Mouse (Mus musculus) lung, embryonic 16.5 days (tissue): Measurements from ENCODE around the gene Zfp329. TPM values are rescaled to one million over a fixed set of nuclear protein-coding genes. Genes with fewer than 3 reads are reported as not detected.

ENCODE experiments used
- ATAC-seq: fragments of 200-750 bp; cut with Nextera tagmentation; 2 replicates; pipeline ENCODE4 v1.8.0; 2017; ENCODE audit warnings: low read depth, mild to moderate bottlenecking, moderate library complexity
- H3K27ac ChIP-seq: fragments of 300-500 bp; sonication (generic); 2 replicates; pipeline ENCODE4 v1.5.1; 2014; ENCODE audit warnings: mild to moderate bottlenecking, control low read depth, low read length
- H3K27me3 ChIP-seq: fragments of 300-500 bp; sonication (generic); 2 replicates; pipeline ENCODE4 v1.6.1; 2014; ENCODE audit warnings: low read depth, low read length, mixed read lengths; ENCODE audit not compliant: control insufficient read depth, insufficient read depth
- H3K36me3 ChIP-seq: fragments of 300-500 bp; sonication (generic); 2 replicates; pipeline ENCODE4 v1.6.1; 2014; ENCODE audit warnings: low read length; ENCODE audit not compliant: control insufficient read depth, insufficient read depth
- H3K4me1 ChIP-seq: fragments of 300-500 bp; sonication (generic); replicated peaks from 2 replicates; pipeline ENCODE4 v1.6.1; 2014; ENCODE audit warnings: low read length, mixed read lengths; ENCODE audit not compliant: control insufficient read depth, insufficient read depth
- H3K4me2 ChIP-seq: fragments of 300-500 bp; sonication (generic); 2 replicates; pipeline ENCODE4 v1.6.1; 2014; ENCODE audit warnings: low read depth, low read length, control low read depth
- H3K4me3 ChIP-seq: fragments of 300-500 bp; sonication (generic); 2 replicates; pipeline ENCODE4 v1.5.1; 2014; ENCODE audit warnings: mild to moderate bottlenecking, low read length, control low read depth
- H3K9ac ChIP-seq: fragments of 300-500 bp; sonication (generic); 2 replicates; pipeline ENCODE4 v1.6.1; 2014; ENCODE audit warnings: low read length, control low read depth
- H3K9me3 ChIP-seq: fragments of 300-500 bp; sonication (generic); 2 replicates; pipeline ENCODE4 v1.6.1; 2016; ENCODE audit warnings: low read length; ENCODE audit not compliant: control insufficient read depth
- WGBS: fragments of 180-500 bp; shearing (Covaris S2); extraction: QIAGEN DNeasy Blood & Tissue Kit; methylation state at CpG from one replicate; pipeline ENCODE4 v1.1.7; 2014; 5-methylcytosine and 5-hydroxymethylcytosine counted together
- polyA plus RNA-seq: library from polyadenylated mRNA; unstranded; fragments of >200 nt; fragmentation: Nextera tagmentation; extraction: Ambion mirVana; gene quantifications from 2 replicates; pipeline ENCODE4 v1.2.1, GENCODE M21; 2015

Gene Zfp329
- 13.6 and 14.5 TPM in 2 replicates for polyA plus RNA-seq

DNA sequence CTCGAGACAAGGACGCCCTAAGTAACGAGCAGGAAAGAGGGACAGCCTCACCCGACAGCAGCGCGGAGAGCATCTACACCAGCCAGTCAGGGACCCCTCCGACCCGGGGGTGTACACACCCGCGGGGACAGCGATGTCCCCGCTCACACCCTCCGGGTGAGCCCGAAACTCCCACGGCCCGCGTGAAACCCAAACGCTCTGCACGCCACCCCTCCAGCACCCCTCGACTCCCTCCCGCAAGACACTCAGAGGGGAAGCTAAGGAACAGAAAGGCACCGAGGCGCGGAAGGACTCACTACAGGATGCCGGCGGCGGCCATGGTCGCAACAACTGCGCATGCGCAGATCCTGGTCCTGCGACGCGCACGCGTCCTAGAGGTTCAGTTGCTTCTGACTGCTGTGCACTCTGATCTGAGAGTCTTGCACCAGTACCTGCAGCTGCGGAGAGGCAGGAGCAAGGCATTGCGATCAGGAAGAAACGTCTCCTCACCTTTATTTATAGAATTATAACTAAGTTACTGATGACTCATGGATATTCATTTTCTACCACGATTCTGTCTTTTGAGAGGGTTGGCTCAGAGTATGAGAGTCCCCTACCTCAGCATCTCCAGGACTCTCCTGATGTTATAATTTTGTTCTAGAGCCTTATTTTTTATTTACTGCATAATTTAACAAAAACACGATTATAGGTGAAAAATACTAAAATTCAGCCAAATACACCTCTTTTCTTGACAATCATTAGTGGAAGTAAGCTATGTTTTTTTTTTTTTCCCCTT, at the start of gene Zfp329:
TSS of gene Zfp329 (minus strand) at position 338 of the 775 bp plus-strand sequence.
- H3K4me1 ChIP-seq: peaks cover 7% of the 10 kb centered on the region; the same call in 1 of the 2 replicates
- H3K9ac ChIP-seq: peak within 1 kb of the TSS; percentile 95
- peak within 1 kb of the TSS; percentile 76 for H3K4me3 ChIP-seq
- WGBS: under 1% methylated on average over 40 of the region's 40 CpGs
- ATAC-seq: peak; percentile 98
- H3K27ac ChIP-seq: peak within 1 kb of the TSS; percentile 71
- H3K27me3 ChIP-seq: no peaks in the 10 kb centered on the region
- peak within 1 kb of the TSS; percentile 82 for H3K4me2 ChIP-seq
- peaks cover 16% of the 10 kb centered on the region for H3K9me3 ChIP-seq
- H3K36me3 ChIP-seq: peaks cover 16% of the 10 kb centered on the region

DNA sequence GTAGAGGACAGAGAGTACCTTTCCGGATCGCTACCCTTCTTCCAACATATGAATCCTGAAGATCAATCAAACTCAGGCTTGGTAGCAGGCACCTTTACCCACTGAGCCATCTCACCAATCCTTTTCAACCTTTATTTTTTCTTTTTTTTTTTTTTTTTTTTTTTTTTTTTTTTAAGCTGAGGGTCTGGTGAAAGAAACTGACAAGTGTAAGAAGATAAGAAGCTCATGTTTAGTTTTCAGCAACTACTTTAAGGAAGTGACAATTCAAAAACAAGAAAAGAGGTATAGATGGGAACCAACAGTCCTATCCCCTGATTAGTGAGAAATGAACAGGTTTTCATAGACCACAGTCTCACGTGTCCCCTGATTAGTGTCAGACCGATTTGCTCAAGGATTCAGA, 17.1 kb upstream of the Zfp329 start:
- Histone ChIP-seq H3K4me1 (no peaks in the 10 kb centered on the region; the same call in 1 of the 2 replicates), H3K4me3 (peak overlapping the region; percentile 75), H3K9ac (no peak overlapping the region), H3K27ac (no peak overlapping the region), H3K9me3 (peaks cover 35% of the 10 kb centered on the region), H3K36me3 (peaks cover 45% of the 10 kb centered on the region), H3K4me2 (peak overlapping the region; percentile 77), H3K27me3 (no peaks in the 10 kb centered on the region)
- WGBS: 91% methylated on average over 4 of the region's 4 CpGs
- ATAC-seq: no peak

DNA sequence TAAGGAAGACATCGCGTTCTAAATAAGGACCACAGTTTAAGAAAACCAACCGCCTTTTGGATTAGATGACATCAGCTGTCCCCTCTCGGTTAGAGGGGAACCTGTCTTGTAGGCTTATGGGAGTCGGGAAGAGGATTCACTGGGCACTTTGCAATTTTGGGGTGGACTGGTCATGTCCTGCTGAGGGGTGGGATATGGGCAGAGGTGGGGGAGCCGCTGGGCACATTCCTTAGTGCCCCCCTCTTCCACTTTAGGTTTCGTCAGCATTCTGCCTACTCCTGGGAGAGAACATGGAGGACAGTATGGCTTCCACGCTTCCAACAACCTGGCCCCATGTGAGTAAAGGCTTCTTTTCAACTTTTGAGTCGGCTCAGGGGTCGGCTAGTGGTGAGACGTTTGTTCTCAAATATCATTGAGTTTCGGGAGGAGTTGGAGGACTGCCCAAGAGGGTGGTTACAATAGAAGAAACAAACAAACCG, 16.6 kb upstream of the Zfp329 start:
- peak; percentile 47 for ATAC-seq
- WGBS: 15% methylated on average over 13 of the region's 13 CpGs
- peak overlapping the region; percentile 84 for H3K27ac ChIP-seq

DNA sequence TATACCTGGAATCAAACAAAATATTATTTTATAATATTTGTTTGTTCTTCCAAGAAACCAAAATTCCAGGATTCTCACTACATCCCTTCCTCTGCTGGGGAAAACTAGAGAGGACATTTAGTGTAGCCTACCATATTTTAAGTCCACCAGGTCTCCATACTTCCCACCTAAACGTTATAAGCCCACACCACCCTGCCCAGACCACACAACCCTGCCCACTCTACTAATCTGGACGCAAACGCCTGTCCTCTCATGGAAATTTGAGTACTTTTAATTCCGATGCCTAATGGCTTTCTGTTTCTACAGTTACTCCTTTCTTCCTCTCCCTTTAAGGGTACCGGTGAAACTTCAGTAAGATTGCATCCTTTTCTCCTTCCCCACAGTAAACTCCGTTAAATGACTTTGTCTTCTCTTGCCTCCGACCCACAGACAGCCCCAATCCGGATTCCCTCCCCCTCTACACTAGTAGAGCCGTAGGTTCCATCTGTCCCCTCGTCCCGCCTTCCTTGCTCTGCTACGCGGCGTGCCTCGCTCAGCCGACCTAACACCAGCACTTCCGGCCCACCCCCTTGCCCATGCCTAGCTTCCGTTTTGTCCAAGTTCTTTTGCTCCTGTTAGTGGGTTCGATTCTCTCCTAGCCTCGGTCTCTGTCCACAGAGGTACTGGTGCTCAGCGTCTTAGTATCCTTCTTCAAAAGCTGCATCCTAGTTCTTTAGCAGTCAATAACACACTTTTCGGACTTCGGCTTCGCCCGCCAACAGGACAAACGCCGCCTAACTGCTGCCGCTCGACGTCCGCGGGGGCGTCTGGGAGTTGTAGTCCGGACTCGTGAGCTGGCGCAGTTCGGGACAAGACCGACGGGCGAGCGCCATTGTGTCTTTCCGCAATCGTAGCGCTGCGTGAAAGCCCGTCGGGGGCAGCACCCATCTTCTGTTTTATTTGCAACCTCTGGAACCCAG, 15.8 kb upstream of the Zfp329 start, which contains the start of gene Zfp110:
TSS of gene Zfp110 (plus strand) at position 600 of the 959 bp plus-strand sequence.
- peak; percentile 99 for ATAC-seq
- WGBS: 2% methylated on average over 47 of the region's 47 CpGs
- H3K9ac ChIP-seq: peak within 1 kb of the TSS; percentile 80
- peaks cover 33% of the 10 kb centered on the region for H3K36me3 ChIP-seq
- peak within 1 kb of the TSS; percentile 75 for H3K4me3 ChIP-seq
- H3K27ac ChIP-seq: peak within 1 kb of the TSS; percentile 84
- H3K9me3 ChIP-seq: peaks cover 25% of the 10 kb centered on the region
- no peaks in the 10 kb centered on the region for H3K27me3 ChIP-seq
- H3K4me1 ChIP-seq: no peaks in the 10 kb centered on the region; the same call in 1 of the 2 replicates
- peak within 1 kb of the TSS; percentile 77 for H3K4me2 ChIP-seq

More for the DNA sequence above, 16.6 kb upstream of the Zfp329 start:
- Histone ChIP-seq H3K9ac (peak overlapping the region; percentile 80), H3K9me3 (peaks cover 32% of the 10 kb centered on the region), H3K27me3 (no peaks in the 10 kb centered on the region), H3K4me1 (no peaks in the 10 kb centered on the region; the same call in 1 of the 2 replicates), H3K4me3 (peak overlapping the region; percentile 75), H3K4me2 (peak overlapping the region; percentile 77), H3K36me3 (peaks cover 40% of the 10 kb centered on the region)

GRCm38 (mm10) chr7:12815566-12815965, 3.1 kb downstream of the Zfp329 start:
- over 99% methylated on average over 8 of the region's 8 CpGs for WGBS
- peaks cover 42% of the 10 kb centered on the region for H3K36me3 ChIP-seq
- H3K9me3 ChIP-seq: peaks cover 25% of the 10 kb centered on the region
- H3K27ac ChIP-seq: no peak overlapping the region
- no peak overlapping the region for H3K4me3 ChIP-seq
- no peaks in the 10 kb centered on the region for H3K27me3 ChIP-seq
- H3K4me2 ChIP-seq: no peak overlapping the region
- ATAC-seq: no peak
- H3K9ac ChIP-seq: no peak overlapping the region
- peaks cover 7% of the 10 kb centered on the region; the same call in 1 of the 2 replicates for H3K4me1 ChIP-seq

GRCm38 (mm10) chr7:12803727-12804071, 15.0 kb downstream of the Zfp329 start:
- Histone ChIP-seq H3K4me2 (peak overlapping the region; percentile 96), H3K4me3 (peak overlapping the region; percentile 63), H3K9ac (peak overlapping the region; percentile 78), H3K27me3 (no peaks in the 10 kb centered on the region), H3K27ac (peak overlapping the region; percentile 43; the same call in 1 of the 2 replicates), H3K4me1 (peaks cover 9% of the 10 kb centered on the region), H3K36me3 (peaks cover 21% of the 10 kb centered on the region), H3K9me3 (peaks cover 6% of the 10 kb centered on the region; the same call in 1 of the 2 replicates)
- ATAC-seq: no peak
- WGBS: under 1% methylated on average over 16 of the region's 16 CpGs

DNA sequence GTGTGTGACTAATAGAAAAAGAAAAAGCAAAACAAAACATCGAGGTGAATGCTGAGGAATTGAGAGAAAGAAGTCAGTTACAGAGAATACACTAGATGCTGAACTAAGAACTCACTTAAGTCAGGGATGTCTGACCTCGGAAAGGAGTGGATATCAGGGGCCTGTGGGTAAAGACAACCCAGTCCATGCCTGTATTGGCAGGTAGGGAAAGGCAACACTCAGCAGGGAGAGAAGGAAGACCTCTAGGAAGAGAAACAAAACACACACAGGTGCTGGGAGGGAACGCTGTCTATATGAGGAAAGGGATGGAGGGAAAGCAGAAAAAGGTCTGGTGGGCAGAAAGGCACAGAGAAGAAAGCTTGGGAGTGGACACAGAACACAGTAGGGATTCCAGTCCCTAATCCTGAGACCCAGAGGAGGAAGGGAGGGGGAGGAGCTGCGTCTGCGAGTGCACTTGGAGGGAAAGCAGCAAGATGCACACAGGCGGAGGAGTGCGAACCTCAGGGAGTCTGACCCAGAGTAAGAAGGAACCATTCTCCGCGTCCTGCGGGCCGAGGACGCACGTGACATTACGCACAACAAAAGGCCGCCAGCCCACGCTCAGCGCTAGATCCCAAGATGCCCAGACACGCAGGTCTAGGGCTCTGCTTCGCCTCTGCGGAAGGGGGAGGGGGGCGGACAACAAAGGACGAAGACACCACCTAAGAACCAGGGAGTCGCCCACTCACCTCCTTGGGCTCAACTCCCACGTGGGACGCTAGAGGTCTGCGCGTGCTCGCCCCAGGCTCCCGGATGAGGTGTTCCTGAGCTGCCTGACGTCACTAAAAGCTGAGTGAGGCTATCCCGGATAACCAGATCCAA, 15.6 kb downstream of the Zfp329 start, which contains the start of gene Zscan18:
TSS of gene Zscan18 (minus strand) at position 770 of the 861 bp plus-strand sequence.
- WGBS: 4% methylated on average over 31 of the region's 31 CpGs

DNA sequence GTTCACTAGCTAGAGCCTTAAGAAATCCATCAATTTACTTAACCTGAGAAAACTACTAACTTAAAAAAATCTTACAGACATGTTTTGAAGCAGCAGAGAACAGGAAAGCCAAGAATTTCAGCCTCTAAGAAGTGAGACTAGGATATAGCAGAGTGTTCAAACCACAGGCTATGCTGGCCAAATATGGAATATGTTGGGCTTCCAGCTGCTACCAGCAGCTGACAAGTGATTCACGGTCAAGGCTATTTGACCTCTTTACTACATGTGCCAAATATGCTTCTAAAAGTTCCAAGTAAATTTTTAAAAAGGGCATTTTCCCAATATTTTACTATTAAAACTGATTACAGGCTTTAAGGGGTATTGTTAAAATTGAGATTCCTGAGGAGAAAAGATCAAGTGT, 19.1 kb downstream of the Zfp329 start:
- 76% methylated on average over 1 of the region's 1 CpGs for WGBS
- Histone ChIP-seq H3K9me3 (peaks cover 3% of the 10 kb centered on the region; the same call in 1 of the 2 replicates), H3K27ac (no peak overlapping the region), H3K4me2 (no peak overlapping the region), H3K4me3 (no peak overlapping the region), H3K27me3 (no peaks in the 10 kb centered on the region), H3K9ac (no peak overlapping the region), H3K36me3 (peaks cover 7% of the 10 kb centered on the region; the same call in 1 of the 2 replicates), H3K4me1 (peaks cover 9% of the 10 kb centered on the region)
- no peak for ATAC-seq

More for the DNA sequence above, 15.6 kb downstream of the Zfp329 start, which contains the start of gene Zscan18:
- Histone ChIP-seq H3K4me3 (peak within 1 kb of the TSS; percentile 63), H3K27ac (peak within 1 kb of the TSS; percentile 43; the same call in 1 of the 2 replicates), H3K4me1 (peaks cover 9% of the 10 kb centered on the region), H3K9me3 (peaks cover under 1% of the 10 kb centered on the region; the same call in 1 of the 2 replicates), H3K9ac (peak within 1 kb of the TSS; percentile 78), H3K4me2 (peak within 1 kb of the TSS; percentile 96), H3K36me3 (peaks cover 15% of the 10 kb centered on the region), H3K27me3 (no peaks in the 10 kb centered on the region)
- peak; percentile 95 for ATAC-seq
